11 mouse cellular contexts compared by ENCODE assay signal in the genomic region with DNA sequence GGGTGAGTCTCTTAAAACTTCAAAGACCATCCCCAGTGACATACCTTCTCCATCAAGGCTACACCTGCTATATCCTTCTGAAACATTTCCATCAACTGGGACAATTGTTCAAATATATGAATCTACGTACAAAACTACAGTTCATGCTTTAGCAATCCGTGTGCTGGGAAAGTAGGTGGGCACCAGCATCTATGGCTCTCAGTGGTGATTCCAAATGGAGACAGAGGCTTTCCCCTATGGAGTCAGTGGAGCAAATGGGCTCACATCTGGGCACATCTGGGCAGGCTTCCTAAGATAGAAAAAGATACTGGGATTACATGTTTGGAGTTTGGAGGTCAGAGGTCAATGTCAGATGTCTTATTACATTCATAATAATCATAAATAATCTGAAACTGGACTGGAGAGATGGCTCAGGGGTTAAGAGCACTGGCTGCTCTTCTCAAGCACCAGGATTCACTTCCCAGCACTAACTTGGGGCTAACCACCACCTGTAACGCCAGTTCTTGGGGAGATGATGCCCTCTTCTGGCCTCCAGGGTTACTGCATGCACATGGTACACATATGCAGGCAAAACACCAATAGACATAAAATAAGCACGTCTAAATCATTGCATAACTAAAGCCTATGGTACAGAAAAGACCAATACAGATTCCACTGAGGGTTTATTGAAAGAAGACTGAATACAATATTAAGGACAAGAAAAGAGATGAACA. TPM values are rescaled to one million over a fixed set of nuclear protein-coding genes. Genes with fewer than 3 reads are reported as not detected.
DNase-seq lines count a peak whose midpoint lies in the region; ATAC-seq and TF ChIP-seq lines count a peak whose summit lies in the region.
"Had no signal": no experiment of that assay in that cellular context is flagged by ENCODE, and none has a peak within 500 bp of the region (broad histone marks: within the 10 kb centered on the region; RNA-seq: fewer than 3 reads in every experiment).

No protein-coding gene starts in this region.

- peak; percentile 37 for TF ChIP-seq RAD21 in CH12.LX (IDR thresholded peaks at IDR 0.05; ENCODE audit: low read depth, low read length)

- peak overlapping the region; percentile 89; the same call in 1 of the 2 replicates for H3K27ac ChIP-seq in CH12.LX (ENCODE audit: insufficient read depth, low read depth)
- 0 out of 2 replicates have a peak overlapping the region, but pooled peaks have one; percentile 78 for H3K27ac ChIP-seq in liver, postnatal 0 days (ENCODE audit: low read depth)
- no peak overlapping the region for H3K27ac ChIP-seq in hindbrain, embryonic 14.5 days

- ATAC-seq in G1E (ENCODE audit: extremely low read depth, insufficient number of reproducible peaks, low FRiP score, poor library complexity, severe bottlenecking), result no peak
- ATAC-seq in liver, postnatal 0 days, result no peak
- ATAC-seq in hindbrain, embryonic 14.5 days (ENCODE audit: low FRiP score), result no peak

- H3K4me2 ChIP-seq in CH12.LX (ENCODE audit: insufficient read depth, low read depth, poor library complexity, severe bottlenecking), result peak overlapping the region; percentile 95; the same call in 1 of the 2 replicates
- H3K4me2 ChIP-seq in liver, postnatal 0 days (ENCODE audit: low read depth, low read length), result peak overlapping the region; percentile 54
- no peak overlapping the region for H3K4me2 ChIP-seq in hindbrain, embryonic 14.5 days (replicated peaks)

- H3K9me3 ChIP-seq in CH12.LX (replicated peaks; ENCODE audit: low read length), result peaks cover 16% of the 10 kb centered on the region
- H3K9me3 ChIP-seq in G1E (replicated peaks), result peaks cover 2% of the 10 kb centered on the region; the same call in 1 of the 2 replicates
- H3K9me3 ChIP-seq in liver, postnatal 0 days (ENCODE audit: low read length), result no peaks in the 10 kb centered on the region
- H3K9me3 ChIP-seq in hindbrain, embryonic 14.5 days (ENCODE audit: control insufficient read depth, low read length), result no peaks in the 10 kb centered on the region

- in situ Hi-C loops in CH12.LX (cut with MboI; ENCODE audit: low pct_ligation_motif_present, low pct_unique_long_range_greater_than_20kb, low sequenced_read_pairs), result no loop called here

- H3K36me3 ChIP-seq in CH12.LX (replicated peaks in 1 of 2; ENCODE audit: control insufficient read depth in 1 of 2, insufficient read depth in 1 of 2, low read length in 1 of 2), result peaks cover 30 to 36% of the 10 kb centered on the region in 2 experiments
- peaks cover 31% of the 10 kb centered on the region for H3K36me3 ChIP-seq in G1E (replicated peaks)
- peaks cover 19% of the 10 kb centered on the region for H3K36me3 ChIP-seq in liver, postnatal 0 days (replicated peaks; ENCODE audit: insufficient read depth, low read length)
- no peaks in the 10 kb centered on the region for H3K36me3 ChIP-seq in hindbrain, embryonic 14.5 days (replicated peaks; ENCODE audit: control insufficient read depth, insufficient read depth)

- H3K79me2 ChIP-seq in CH12.LX (replicated peaks; ENCODE audit: control insufficient read depth, extremely low read depth, insufficient read depth, poor library complexity, severe bottlenecking), result peaks cover 62% of the 10 kb centered on the region

- H3K27me3 ChIP-seq in CH12.LX (replicated peaks) (no peaks in the 10 kb centered on the region), G1E (ENCODE audit: insufficient read depth, low read length) (no peaks in the 10 kb centered on the region)
- H3K27me3 ChIP-seq in liver, postnatal 0 days (ENCODE audit: insufficient read depth, low read length), result no peaks in the 10 kb centered on the region
- no peaks in the 10 kb centered on the region for H3K27me3 ChIP-seq in hindbrain, embryonic 14.5 days (ENCODE audit: control insufficient read depth, insufficient read depth, low read length)

- H3K4me1 ChIP-seq in lung, adult 2 months (ENCODE audit: control insufficient read depth, insufficient read depth, low read length), result no peaks in the 10 kb centered on the region; the same call in 1 of the 2 replicates
- H3K4me1 ChIP-seq in CH12.LX (ENCODE audit: control insufficient read depth in 1 of 2, insufficient read depth in 2 of 2), result peaks cover 8 to 39% of the 10 kb centered on the region in 2 experiments
- H3K4me1 ChIP-seq in G1E (ENCODE audit: insufficient read depth, low read depth, low read length), result peaks cover 70% of the 10 kb centered on the region
- H3K4me1 ChIP-seq in liver, postnatal 0 days (ENCODE audit: insufficient read depth), result peaks cover 5% of the 10 kb centered on the region; the same call in 1 of the 2 replicates
- H3K4me1 ChIP-seq in hindbrain, embryonic 14.5 days (replicated peaks; ENCODE audit: control insufficient read depth, insufficient read depth, low read length), result no peaks in the 10 kb centered on the region; the same call in 1 of the 2 replicates

- peak; percentile 22; the same call in 1 of the 2 replicates for TF ChIP-seq CTCF in lung, adult 2 months (IDR thresholded peaks at IDR 0.05; ENCODE audit: insufficient read depth, low read length)
- TF ChIP-seq CTCF in CH12.LX (conservative IDR thresholded peaks at IDR 0.05 in 1 of 2, IDR thresholded peaks at IDR 0.05 in 1 of 2; ENCODE audit: low read depth in 2 of 2, low read length in 2 of 2), result peak; percentile 54 to 62; a peak in 3 of 4 replicates
- TF ChIP-seq CTCF in G1E (IDR thresholded peaks at IDR 0.05; ENCODE audit: low read depth, low read length), result peak; percentile 9; the same call in 1 of the 2 replicates
- TF ChIP-seq CTCF in liver, postnatal 0 days (IDR thresholded peaks at IDR 0.05; ENCODE audit: low read depth), result peak; percentile 61

- peak overlapping the region; percentile 98; the same call in 1 of the 2 replicates for H3K9ac ChIP-seq in CH12.LX (ENCODE audit: insufficient read depth, low read depth)
- no peak overlapping the region for H3K9ac ChIP-seq in liver, postnatal 0 days (replicated peaks)
- no peak overlapping the region for H3K9ac ChIP-seq in hindbrain, embryonic 14.5 days

- DNase-seq in lung, adult 2 months, result no peak
- DNase-seq in lung, postnatal 14 days, result no peak
- DNase-seq in CH12.LX (ENCODE audit: extremely low read depth), result no peak
- DNase-seq in G1E (ENCODE audit: low spot score), result no peak
- no peak for DNase-seq in liver, postnatal 0 days
- no peak for DNase-seq in hindbrain, embryonic 14.5 days (ENCODE audit: low spot score)
- no peak for DNase-seq in right cerebral cortex, postnatal 14 days
- DNase-seq: cerebellum, adult 18-20 months; kidney, postnatal 4 days; right cerebral cortex, postnatal 25 days had no signal

- dilution Hi-C loops in CH12.LX (cut with MboI; ENCODE audit: extremely low pct_ligation_motif_present, extremely low pct_unique_long_range_greater_than_20kb, low sequenced_read_pairs), result no loop called here

- no peak for TF ChIP-seq POLR2A in lung, adult 2 months (IDR thresholded peaks at IDR 0.05; ENCODE audit: borderline replicate concordance, extremely low read depth, low read depth, low read length)
- TF ChIP-seq POLR2A in CH12.LX (IDR thresholded peaks at IDR 0.05; ENCODE audit: low read depth, low read length), result no peak

- WGBS in lung, adult 2 months, result 82% methylated on average over 4 of the region's 4 CpGs
- 71% methylated on average over 4 of the region's 4 CpGs for WGBS in liver, postnatal 0 days (ENCODE audit: insufficient replicate concordance)
- WGBS in hindbrain, embryonic 14.5 days, result 81% methylated on average over 4 of the region's 4 CpGs

- no peak for TF ChIP-seq EP300 in CH12.LX (IDR thresholded peaks at IDR 0.05; ENCODE audit: low read length)
- no peak for TF ChIP-seq EP300 in liver, postnatal 0 days (IDR thresholded peaks at IDR 0.05; ENCODE audit: low read depth)

- no peak overlapping the region for H3K4me3 ChIP-seq in lung, adult 2 months (replicated peaks; ENCODE audit: extremely low read depth, low read depth, low read length)
- peak overlapping the region; percentile 59 to 98 (median 72) for H3K4me3 ChIP-seq in CH12.LX (replicated peaks in 1 of 3; ENCODE audit: low read depth in 2 of 3, low read length in 2 of 3, poor library complexity in 1 of 3)
- no peak overlapping the region for H3K4me3 ChIP-seq in G1E (ENCODE audit: low read depth, low read length)
- peak overlapping the region; percentile 49; the same call in 1 of the 2 replicates for H3K4me3 ChIP-seq in liver, postnatal 0 days (ENCODE audit: low read depth, low read length)
- no peak overlapping the region for H3K4me3 ChIP-seq in hindbrain, embryonic 14.5 days (replicated peaks; ENCODE audit: low read length)

TF ChIP-seq in CH12.LX, 34 proteins besides CTCF, POLR2A, EP300 and RAD21:
- TF ChIP-seq SMC3 (IDR thresholded peaks at IDR 0.05; ENCODE audit: low read depth, low read length) (peak; percentile 54), TBP (conservative IDR thresholded peaks at IDR 0.05; ENCODE audit: low read depth, low read length) (no peak), CHD1 (IDR thresholded peaks at IDR 0.05; ENCODE audit: low read depth, low read length) (peak; percentile 51)
TF ChIP-seq in CH12.LX: peak in this region for 2.

RNA-seq across cellular contexts. Expression of a gene that starts 3.2 kb away (rescaled TPM):
- 6.5 and 10.1 TPM in 2 replicates for polyA plus RNA-seq in lung, adult 2 months (2012; rRNA removed)
- total RNA-seq in CH12.LX (2012; rRNA removed) (209 and 215 TPM in 2 replicates), CH12.LX (2014; rRNA removed) (211 and 241 TPM in 2 replicates), G1E (2014; fragmentation: Nextera tagmentation) (2.3 and 3.8 TPM in 2 replicates), G1E (2017) (44.5 and 48.4 TPM in 2 replicates)
- polyA plus RNA-seq in CH12.LX (2012; ENCODE audit: insufficient read length, low read depth) (112 TPM in 2 replicates), G1E (2012) (0.72 and 0.96 TPM in 2 replicates)
- 22.3 and 22.7 TPM in 2 replicates for polyA plus RNA-seq in liver, postnatal 0 days (2015; fragmentation: Nextera tagmentation; extraction: Ambion mirVana)
- polyA plus RNA-seq in hindbrain, embryonic 14.5 days (2014; fragmentation: Nextera tagmentation; extraction: Ambion mirVana), result 1.3 and 1.4 TPM in 2 replicates

RNA-seq across cellular contexts. Expression of a gene that starts 47.5 kb away (rescaled TPM):
- 0.20 and 0.60 TPM in 2 replicates for polyA plus RNA-seq in lung, adult 2 months (2012; rRNA removed)
- total RNA-seq in CH12.LX (2012; rRNA removed) (6.3 and 7.7 TPM in 2 replicates), CH12.LX (2014; rRNA removed) (3.3 and 3.4 TPM in 2 replicates), G1E (2014; fragmentation: Nextera tagmentation) (0.39 TPM in 1 of 2 replicates, not detected in the other), G1E (2017) (0.06 and 0.16 TPM in 2 replicates)
- polyA plus RNA-seq in CH12.LX (2012; ENCODE audit: insufficient read length, low read depth) (3.5 and 4.1 TPM in 2 replicates), G1E (2012) (not detected in 2 replicates)
- polyA plus RNA-seq in liver, postnatal 0 days (2015; fragmentation: Nextera tagmentation; extraction: Ambion mirVana), result 0.76 and 1.0 TPM in 2 replicates
- 0.21 and 0.27 TPM in 2 replicates for polyA plus RNA-seq in hindbrain, embryonic 14.5 days (2014; fragmentation: Nextera tagmentation; extraction: Ambion mirVana)

RNA-seq across cellular contexts. Expression of a gene that starts 48.5 kb away (rescaled TPM):
- polyA plus RNA-seq in lung, adult 2 months (2012; rRNA removed), result 1.2 and 4.2 TPM in 2 replicates
- total RNA-seq in CH12.LX (2012; rRNA removed) (not detected in 2 replicates), CH12.LX (2014; rRNA removed) (not detected in 2 replicates), G1E (2014; fragmentation: Nextera tagmentation) (not detected in 2 replicates), G1E (2017) (0.17 and 0.22 TPM in 2 replicates)
- polyA plus RNA-seq in CH12.LX (2012; ENCODE audit: insufficient read length, low read depth) (not detected in 2 replicates), G1E (2012) (not detected in 2 replicates)
- 2.6 and 2.8 TPM in 2 replicates for polyA plus RNA-seq in liver, postnatal 0 days (2015; fragmentation: Nextera tagmentation; extraction: Ambion mirVana)
- polyA plus RNA-seq in hindbrain, embryonic 14.5 days (2014; fragmentation: Nextera tagmentation; extraction: Ambion mirVana), result 0.11 TPM in 1 of 2 replicates, not detected in the other
- total RNA-seq: left cerebral cortex, postnatal 36 days had no signal

Comparison
In these comparisons a context has a peak if more than half of its experiments do, and no peak if none do; other contexts are left out.
1. H3K4me3 ChIP-seq: peak in CH12.LX (3 of 3) and liver, postnatal 0 days (single experiment); none in lung, adult 2 months (single experiment), G1E (single experiment) and hindbrain, embryonic 14.5 days (single experiment).
2. CTCF ChIP-seq: peak in every context shown above with its lines; median percentile 61 in liver, postnatal 0 days; 58 in CH12.LX; 22 in lung, adult 2 months; 9 in G1E.